Mouse (Mus musculus) thymus, postnatal 4 days (tissue): ENCODE results near the gene Vsig1.
A peak's percentile ranks its signal among the peaks of the same experiment; 100 is the strongest.

ENCODE experiments used
- DNase-seq: peaks from one replicate; pipeline ENCODE4 v3.0.0; 2021

Vsig1 gene

GRCm38 (mm10) chrX:140907360-140907759 is at the start of gene Vsig1:
TSS of gene Vsig1 (plus strand) at chrX:140907608.
- no peak for DNase-seq

DNA sequence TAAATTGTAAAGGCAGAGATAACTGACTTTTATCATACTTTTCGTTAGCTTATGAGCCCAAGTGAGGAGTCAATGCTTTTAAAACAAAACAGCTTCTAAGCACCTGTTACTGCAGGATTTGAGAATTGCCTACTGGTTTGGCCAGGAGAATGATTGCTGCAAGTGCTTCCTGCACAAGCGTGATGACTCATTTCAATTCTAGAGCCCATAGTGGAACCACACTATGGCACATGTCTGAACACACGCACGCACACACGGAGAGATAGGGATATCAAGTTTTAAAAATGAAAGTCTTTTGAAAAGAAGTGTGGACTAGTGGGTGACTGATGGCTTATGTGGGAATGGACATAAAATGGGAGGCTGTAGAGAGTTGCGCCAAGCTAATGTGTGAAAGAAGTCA is 44.6 kb upstream of the Vsig1 start:
- no peak for DNase-seq

- DNase-seq = no peak
Observed at GRCm38 (mm10) chrX:140863431-140863830, 44.0 kb upstream of the Vsig1 start.

DNA sequence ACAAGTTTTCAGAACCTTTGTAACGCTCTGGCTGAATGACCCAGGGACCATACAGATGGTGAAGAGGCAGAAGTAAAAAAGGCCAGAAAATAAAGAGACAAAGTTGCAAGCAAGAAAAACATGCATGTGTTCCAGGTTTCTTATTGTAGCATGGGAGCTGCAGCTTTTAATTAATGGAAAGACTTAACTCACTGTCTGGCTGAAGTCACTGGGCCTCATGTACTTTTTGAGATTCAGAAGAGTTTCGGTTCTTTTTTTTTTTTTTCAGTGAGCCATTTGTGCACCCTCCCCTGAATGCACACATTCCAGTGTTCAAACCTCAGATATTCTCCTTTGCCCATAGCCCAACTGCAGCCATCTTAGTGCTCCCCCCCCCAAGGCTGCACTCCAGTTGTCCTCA is 20.2 kb upstream of the Vsig1 start:
- DNase-seq = no peak

DNA sequence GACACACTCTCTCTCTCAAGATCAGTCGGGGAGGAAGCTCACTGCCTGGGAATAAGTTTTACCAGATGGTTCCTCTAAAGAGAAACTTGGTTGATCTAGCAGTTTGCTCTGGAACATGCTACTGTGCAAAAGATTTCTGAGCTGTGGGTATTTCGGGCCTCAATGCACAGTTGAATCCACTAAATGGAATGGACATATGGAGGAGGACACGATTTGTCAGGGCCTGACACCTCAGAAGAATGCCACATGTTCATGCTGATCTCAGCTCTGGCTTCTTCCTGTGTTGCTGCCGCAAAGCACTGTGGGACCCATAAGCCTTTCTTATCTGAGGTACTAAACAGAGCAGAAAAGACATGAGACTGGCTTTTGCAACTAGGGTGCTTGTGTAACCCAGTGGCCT is 15.6 kb upstream of the Vsig1 start:
- DNase-seq = no peak

DNA sequence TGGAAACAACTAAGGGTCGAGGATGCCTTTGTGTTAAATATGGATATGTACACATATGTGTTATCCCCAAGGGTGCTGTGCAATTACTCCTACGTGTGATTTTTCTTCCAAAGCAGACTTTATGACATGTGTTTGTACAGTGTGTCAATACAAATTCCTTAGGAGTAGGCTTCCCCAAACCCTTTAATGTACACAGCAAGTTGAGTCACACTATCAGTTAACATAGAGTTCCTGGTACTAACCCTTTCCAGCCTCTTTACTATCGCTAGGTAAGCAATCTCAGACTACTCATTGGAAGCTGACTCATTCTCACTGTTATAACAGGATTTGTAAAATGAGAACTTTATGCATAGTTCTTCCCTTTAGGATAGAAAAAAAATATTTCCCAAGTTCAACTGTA is 3.9 kb upstream of the Vsig1 start:
- DNase-seq = no peak

GRCm38 (mm10) chrX:140921321-140921720 is 13.9 kb downstream of the Vsig1 start:
- no peak for DNase-seq

DNA sequence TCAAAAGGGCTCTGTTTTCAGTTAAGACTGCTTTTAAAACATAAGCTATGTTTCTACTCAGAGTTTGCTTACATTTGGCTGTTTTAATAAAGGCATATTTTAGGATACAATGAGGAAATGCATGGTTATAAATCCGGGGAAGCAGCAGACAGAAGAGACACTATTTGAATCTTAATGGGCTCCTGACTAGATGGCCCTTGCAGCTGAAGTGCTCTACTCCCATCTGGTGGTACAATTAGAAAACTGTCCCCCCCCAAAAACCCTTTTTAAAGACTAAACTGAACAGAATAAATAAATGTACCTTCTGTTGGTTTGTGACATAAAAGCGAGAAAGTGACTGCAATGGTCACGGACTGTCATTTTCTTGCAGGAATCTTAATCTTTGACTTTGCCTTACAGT is 24.7 kb downstream of the Vsig1 start:
- no peak for DNase-seq

- no peak for DNase-seq
Observed at GRCm38 (mm10) chrX:140933263-140933662, 25.9 kb downstream of the Vsig1 start.

DNA sequence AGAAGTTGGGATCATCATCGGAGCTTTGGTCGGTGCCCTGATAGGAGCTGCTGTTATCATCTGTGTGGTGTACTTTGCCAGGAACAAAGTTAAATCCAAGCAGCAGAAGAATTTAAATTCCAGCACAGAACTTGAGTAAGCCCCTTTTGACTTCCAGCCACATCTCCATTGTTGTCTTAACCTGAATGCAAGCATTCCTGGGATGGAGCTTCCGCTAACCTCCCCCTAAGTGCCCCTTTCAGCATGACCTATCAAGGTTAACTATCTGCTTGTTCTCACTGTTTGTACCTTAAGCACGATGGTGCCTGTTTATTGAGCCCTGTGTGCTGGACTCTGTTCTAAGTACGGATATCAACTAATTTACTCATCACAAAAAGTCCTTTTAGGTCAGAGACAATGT is 28.9 kb downstream of the Vsig1 start:
- DNase-seq = no peak

GRCm38 (mm10) chrX:140953618-140954017 is 46.2 kb downstream of the Vsig1 start:
- no peak for DNase-seq

- peak; percentile 92 for DNase-seq
Observed at GRCm38 (mm10) chrX:140956272-140956940, 49.0 kb downstream of the Vsig1 start, which contains the start of the genes Psmd10 and Atg4a. TSS of gene Psmd10 (minus strand) at chrX:140956728. TSS of gene Atg4a (plus strand) at chrX:140956907.

- DNase-seq = no peak
Observed at GRCm38 (mm10) chrX:140956959-140957358, 49.6 kb downstream of the Vsig1 start.

- no peak for DNase-seq
Observed at GRCm38 (mm10) chrX:140978943-140979342, 71.5 kb downstream of the Vsig1 start.

- DNase-seq = peak; percentile 6
Observed at GRCm38 (mm10) chrX:140979546-140979945, 72.1 kb downstream of the Vsig1 start.

- DNase-seq = no peak
Observed at GRCm38 (mm10) chrX:140980163-140980562, 72.8 kb downstream of the Vsig1 start.

DNA sequence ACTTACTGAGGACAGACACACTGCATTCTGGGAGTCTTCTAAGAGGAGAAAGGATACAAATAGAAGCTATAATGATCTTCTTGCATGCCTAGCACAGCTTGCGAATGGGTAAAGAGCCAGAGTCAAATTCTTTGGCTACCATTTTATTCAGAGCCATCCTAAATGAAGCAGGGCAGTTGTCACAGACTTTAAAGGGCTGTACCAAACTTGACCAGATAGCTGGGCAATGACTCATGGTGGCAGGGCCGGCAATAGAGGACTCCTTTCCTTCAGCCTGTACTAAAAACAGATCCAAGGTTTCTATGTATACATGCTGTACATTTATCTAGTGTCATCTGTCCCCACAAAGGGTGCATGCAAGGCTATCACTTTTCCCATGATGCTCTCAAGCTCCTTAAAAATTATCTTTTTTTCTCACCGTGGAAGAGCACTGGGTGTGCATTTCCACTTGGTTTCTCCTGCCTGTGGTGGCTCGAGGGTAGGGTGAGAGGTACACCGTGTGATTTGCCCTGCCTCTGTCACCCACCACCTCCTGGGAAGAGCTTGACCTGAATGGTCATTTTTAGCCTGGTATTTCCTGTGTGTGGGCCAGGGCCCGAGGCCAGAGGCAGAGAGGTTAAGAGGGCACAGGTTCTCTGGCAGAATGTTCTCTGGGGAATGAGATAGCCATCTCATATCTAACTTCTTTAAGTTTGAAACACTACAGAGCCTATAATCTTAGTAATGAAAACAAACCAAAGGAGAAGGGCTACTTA is 76.0 kb downstream of the Vsig1 start:
- no peak for DNase-seq

- no peak for DNase-seq
Observed at GRCm38 (mm10) chrX:140984795-140985194, 77.4 kb downstream of the Vsig1 start.

GRCm38 (mm10) chrX:140985256-140985655 is 77.8 kb downstream of the Vsig1 start:
- no peak for DNase-seq
